Mouse (Mus musculus): Measurements from ENCODE around the gene Havcr1.
A peak's percentile ranks its signal among the peaks of the same experiment; 100 is the strongest.
"Not testable (repeated sequence)": the region's sequence is repeated elsewhere in the genome, so short reads cannot be mapped to it uniquely, and the experiment has no call there.

The Havcr1 gene

GRCm38 (mm10) chr11:46735076-46735475, at the start of gene Havcr1:
TSS of gene Havcr1 (plus strand) at chr11:46735080.
- not testable (repeated sequence) for DNase-seq (ENCODE audit: low read depth)

GRCm38 (mm10) chr11:46690136-46690535, 44.7 kb upstream of the Havcr1 start:
- no peak for DNase-seq (ENCODE audit: low read depth)

DNA sequence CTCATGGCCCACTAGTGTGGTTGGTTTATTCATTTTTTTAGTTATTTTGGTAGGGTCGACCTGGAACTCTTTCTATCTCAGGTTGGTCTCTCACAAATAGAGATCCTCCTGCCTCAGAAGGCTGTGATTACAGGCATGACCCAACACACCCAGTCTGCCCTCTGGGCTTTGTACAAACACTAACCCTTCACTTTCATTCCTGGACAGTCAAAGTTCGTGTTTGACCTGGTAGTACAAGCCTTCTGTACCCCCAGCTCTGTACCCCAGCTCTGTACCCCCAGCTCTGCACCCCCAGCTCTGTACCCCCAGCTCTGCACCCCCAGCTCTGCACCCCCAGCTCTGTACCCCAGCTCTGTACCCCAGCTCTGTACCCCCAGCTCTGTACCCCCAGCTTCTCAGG, 39.0 kb upstream of the Havcr1 start:
- DNase-seq (ENCODE audit: low read depth) = not testable (repeated sequence)

DNA sequence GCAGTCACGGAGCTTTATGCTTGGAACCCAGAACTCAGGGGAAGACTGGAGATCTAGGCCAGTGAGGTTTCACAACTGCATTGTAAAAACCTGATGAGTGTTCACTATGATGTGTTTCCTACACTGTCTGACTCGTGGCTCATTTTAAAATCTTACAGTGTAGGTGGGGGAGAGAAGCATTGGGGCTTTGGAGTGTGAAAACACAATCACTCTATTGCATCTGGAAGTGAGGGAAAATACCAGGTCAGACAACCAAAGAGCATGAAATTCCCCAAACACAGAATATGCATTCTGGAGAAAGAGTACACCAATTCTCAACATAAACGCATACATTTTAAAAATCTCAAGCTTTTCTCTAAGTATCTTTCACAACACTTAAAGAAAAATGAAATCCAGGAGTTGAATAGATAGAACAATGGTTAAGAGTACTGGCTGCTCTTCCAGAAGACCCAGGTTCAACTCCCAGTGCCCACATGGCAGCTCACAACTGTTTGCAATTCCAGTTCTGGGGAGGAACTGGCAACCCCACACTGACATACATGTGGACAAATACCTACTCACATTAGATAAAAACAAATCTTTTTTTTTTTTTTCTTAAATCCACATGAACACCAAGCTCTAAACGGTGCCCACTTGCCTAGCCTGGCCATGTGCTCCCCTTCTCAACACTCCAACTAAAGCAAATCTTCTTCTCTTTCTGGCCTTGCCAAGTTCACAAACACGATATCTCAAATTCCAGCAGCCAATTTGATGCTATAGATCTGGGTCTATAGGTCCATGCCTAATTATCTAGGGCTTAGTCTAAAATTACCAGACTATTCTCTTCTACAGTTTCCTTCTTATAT, 37.2 kb upstream of the Havcr1 start:
- DNase-seq (ENCODE audit: low read depth) = no peak

DNA sequence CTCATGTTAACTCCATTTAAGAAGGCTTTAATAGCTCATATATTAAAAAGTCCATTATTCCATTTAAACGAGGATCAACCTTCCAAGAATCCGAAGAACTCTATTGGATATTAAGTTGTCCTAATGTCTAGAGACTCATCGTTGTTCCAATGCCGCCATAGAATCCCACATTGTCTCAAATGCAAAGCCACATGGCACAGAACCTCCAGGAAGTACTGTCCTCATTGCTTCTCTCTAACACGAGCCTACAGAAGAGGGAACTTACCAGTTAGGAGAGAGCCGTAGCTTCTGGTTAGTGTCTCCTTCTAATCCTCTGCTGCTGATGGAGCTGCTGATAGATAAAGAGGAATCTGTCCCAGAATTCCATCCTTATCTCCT, 36.6 kb upstream of the Havcr1 start:
- no peak for DNase-seq (ENCODE audit: low read depth)

GRCm38 (mm10) chr11:46698830-46699229, 36.0 kb upstream of the Havcr1 start:
- no peak for DNase-seq (ENCODE audit: low read depth)

- DNase-seq (ENCODE audit: low read depth) = no peak
Measured at GRCm38 (mm10) chr11:46706664-46707356, 28.1 kb upstream of the Havcr1 start, which contains the start of gene Timd2. TSS of gene Timd2 (minus strand) at chr11:46707061.

DNA sequence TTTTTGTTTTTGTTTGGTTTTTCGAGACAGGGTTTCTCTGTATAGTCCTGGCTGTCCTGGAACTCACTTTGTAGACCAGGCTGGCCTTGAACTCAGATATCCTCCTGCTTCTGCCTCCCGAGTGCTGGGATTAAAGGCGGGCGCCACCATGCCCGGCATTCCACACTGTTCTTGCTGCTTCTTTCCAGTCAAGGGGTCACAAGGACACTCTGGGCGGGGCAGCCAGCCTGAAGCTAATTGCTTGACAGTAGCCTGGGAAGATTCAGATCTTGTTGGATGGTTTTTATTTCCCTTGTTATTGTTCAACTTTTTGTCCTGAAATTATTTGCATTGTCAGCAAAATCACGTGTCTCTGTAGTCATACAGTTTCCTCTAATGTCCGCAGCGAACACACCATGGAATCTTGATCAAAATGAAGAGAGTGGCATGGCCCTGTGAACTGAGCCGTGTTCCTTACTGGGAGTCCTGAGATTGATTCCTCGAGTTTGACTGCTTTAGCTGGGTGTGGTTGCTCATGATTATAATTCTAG, 3.3 kb upstream of the Havcr1 start:
- DNase-seq (ENCODE audit: low read depth) = no peak

GRCm38 (mm10) chr11:46733242-46733789, 1.6 kb upstream of the Havcr1 start:
- peak; percentile 18 for DNase-seq (ENCODE audit: low read depth)

GRCm38 (mm10) chr11:46734617-46735016, 263 bp upstream of the Havcr1 start:
- no peak for DNase-seq (ENCODE audit: low read depth)

- DNase-seq (ENCODE audit: low read depth) = no peak
Measured at GRCm38 (mm10) chr11:46739501-46739900, 4.6 kb downstream of the Havcr1 start.

- no peak for DNase-seq (ENCODE audit: low read depth)
Measured at GRCm38 (mm10) chr11:46740886-46741285, 6.0 kb downstream of the Havcr1 start.

- DNase-seq (ENCODE audit: low read depth) = no peak
Measured at GRCm38 (mm10) chr11:46741716-46742115, 6.8 kb downstream of the Havcr1 start.

DNA sequence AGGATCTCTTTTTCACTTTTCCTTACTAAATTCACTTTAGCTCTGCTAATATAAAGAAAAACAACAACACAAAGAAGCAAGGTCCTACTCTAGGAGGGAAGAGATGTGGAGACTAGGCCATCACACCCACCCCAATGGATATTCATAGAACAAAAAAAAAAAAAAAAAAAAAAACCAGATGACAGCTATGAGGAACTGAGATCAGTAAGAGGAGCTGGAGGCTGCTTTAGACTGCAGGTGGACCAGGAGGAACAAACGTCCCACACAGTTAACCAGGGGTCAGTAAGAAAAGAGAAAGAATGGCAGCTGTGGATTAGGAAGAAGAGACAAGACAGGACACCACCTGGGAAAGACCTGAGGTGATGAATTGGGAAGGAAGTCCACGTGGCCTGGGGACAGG, 13.1 kb downstream of the Havcr1 start:
- DNase-seq (ENCODE audit: low read depth) = no peak

DNA sequence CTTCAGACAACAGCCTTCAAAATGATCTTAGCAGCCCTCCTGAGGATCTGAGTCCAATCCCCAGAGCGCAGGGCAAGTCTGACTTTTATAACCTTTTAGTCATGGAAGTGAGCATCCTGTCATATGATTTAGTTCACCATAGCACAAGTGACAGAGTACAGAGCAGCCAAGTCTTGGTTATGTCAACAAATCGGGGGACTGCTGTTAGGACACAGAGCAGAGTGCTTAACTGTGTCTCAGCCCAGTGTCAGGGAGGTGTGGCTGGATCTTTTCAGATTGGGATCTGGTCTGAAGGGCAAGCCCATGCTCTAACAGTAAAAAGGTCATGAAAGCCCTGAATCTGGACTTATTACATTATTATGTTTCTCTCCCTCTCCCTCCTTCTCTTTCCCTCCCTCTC, 18.8 kb downstream of the Havcr1 start:
- DNase-seq (ENCODE audit: low read depth) = no peak

GRCm38 (mm10) chr11:46754669-46755068, 19.8 kb downstream of the Havcr1 start:
- DNase-seq (ENCODE audit: low read depth) = no peak

GRCm38 (mm10) chr11:46755714-46756113, 20.8 kb downstream of the Havcr1 start:
- not testable (repeated sequence) for DNase-seq (ENCODE audit: low read depth)

DNA sequence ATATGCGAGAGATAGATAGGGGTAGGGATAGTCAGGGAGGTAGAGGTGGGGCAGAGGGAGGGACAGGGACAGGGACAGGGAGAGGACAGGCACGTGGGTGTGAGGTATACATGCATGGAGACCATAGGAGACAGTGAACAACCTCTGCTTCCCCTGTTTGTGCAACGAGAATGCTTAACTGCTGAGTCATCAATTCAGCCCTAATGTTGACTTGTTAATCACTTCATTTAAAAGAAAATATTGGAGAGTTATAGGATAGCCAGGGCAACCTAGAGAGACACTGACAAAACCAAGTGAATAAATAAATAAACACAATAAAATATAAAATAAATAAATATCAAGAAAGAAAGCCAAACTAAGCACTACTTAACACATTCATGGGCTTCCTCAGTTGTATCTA, 42.0 kb downstream of the Havcr1 start:
- DNase-seq (ENCODE audit: low read depth) = no peak

GRCm38 (mm10) chr11:46779811-46780210, 44.9 kb downstream of the Havcr1 start:
- DNase-seq (ENCODE audit: low read depth) = no peak

- no peak for DNase-seq (ENCODE audit: low read depth)
Measured at GRCm38 (mm10) chr11:46804440-46804839, 69.6 kb downstream of the Havcr1 start.

GRCm38 (mm10) chr11:46810511-46810910, 75.6 kb downstream of the Havcr1 start, which contains the start of gene Timd4:
TSS of gene Timd4 (plus strand) at chr11:46810800.
- no peak for DNase-seq (ENCODE audit: low read depth)

DNA sequence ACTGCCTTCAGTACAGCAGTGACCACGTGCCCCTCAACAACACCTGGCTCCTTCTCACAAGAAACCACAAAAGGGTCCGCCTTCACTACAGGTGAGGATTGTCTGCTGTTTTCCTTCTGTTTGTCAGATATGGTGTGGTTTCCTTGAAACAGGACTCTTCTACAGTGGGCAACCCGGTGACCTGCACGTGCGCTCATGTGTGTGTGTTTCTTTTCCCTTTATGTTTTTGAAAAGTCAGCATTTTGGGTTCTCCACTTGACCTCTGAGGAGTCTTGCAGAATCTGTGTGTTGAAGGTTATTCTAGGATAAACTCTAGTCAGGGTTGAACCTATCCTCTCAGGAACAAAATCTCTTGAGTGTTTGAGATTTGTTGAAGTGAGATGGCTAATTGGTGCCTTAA, 82.8 kb downstream of the Havcr1 start:
- DNase-seq (ENCODE audit: low read depth) = no peak

DNA sequence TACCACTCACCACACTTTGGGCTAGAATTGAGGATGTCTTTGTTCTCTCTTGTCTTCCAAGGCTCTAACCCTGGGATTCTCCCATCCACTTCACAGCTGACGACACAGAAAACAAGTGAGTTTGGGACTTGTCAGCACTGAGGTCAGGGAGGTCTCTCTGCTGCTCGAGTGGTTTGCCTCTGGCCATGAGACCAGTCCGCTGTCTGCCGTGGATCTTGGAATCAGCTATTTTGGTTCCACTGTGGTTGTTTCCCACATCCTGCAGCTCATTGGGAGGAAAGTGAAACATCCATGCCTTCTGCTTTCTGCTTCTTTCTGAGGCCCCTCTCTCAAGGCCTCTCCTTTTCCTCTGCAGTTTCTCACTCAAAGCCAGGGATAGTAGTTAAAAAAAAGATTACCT, 85.0 kb downstream of the Havcr1 start:
- no peak for DNase-seq (ENCODE audit: low read depth)
